Mouse (Mus musculus): ENCODE measurements around the gene Samd15.

Samd15 gene

GRCm38 (mm10) chr12:87229633-87230032, 30.1 kb downstream of the Samd15 start:
- DNase-seq (ENCODE audit: low read depth in 1 of 2, low spot score in 2 of 2) = no peak

DNA sequence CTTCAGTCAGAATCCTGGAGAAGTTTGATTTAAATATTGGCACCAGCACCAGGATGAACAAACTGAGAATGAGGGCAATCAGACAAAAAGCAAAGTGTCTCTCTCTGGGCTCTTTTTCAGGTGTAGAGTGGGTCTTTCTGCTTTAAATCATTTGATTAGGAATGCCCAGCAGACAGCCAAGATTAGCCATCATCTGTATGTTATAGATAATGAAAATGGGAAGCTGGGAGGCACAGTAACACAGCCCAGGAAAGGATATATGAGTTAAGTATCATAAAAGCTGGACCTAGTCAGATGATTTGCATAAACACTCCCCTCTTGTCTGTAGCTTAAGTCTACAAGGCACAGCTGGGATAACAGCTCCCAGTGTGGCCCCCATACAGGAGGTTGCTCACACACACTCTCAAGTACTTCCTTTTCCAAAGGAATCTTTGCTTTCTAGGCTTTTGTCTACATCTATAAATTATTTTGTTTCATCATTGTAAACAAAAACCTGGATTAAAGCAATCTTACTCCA, 30.9 kb downstream of the Samd15 start:
- DNase-seq (ENCODE audit: low read depth in 1 of 2, low spot score in 2 of 2) = no peak

- no peak for DNase-seq (ENCODE audit: low read depth in 1 of 2, low spot score in 2 of 2)
Observed at GRCm38 (mm10) chr12:87236882-87237483, 37.5 kb downstream of the Samd15 start.

DNA sequence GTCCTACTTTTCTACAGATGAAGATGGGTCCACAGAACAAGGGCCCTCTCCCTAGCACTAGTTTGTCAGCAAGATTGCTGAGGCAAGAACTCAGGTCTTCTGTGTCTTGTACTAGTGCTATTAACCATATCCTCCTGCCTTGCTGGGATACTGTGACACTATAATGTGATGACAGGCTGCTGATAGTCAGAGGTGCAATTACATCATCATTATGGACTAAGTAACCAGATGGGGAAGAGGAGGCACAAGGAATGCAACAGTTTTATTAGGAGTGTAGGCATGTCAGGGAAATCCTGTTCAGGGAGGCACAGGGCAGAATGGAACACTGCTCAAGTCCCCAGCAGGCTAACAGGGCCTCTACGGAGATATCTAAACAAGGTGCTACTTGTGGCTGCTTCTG, 39.1 kb downstream of the Samd15 start, which contains the start of gene Noxred1:
Gene Noxred1 (minus strand): TSS at position 101 of the 400 bp plus-strand sequence.
- DNase-seq (ENCODE audit: low read depth in 1 of 2, low spot score in 2 of 2) = no peak

- no peak for DNase-seq (ENCODE audit: low read depth in 1 of 2, low spot score in 2 of 2)
Observed at GRCm38 (mm10) chr12:87250161-87250560, 50.6 kb downstream of the Samd15 start.

GRCm38 (mm10) chr12:87253878-87254277, 54.4 kb downstream of the Samd15 start:
- DNase-seq (ENCODE audit: low read depth in 1 of 2, low spot score in 2 of 2) = no peak

DNA sequence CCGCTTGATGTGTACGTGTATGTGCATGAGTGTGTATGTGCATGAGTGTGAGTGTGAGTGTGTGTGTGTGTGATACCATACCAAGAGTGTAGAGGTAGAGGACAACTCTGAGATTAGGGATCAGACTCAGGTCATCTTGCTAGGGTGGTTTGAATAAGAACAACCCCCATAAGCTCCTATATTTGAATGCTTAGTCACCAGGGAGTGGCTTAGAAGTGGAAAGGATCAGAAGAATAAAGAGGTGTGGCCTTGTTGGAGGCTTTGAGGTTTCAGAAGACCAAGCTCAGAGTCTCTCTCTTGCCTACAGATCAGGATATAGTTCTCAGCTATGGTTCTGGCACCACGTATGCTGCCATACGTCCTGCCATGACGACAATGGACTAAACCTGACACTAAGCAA, 57.1 kb downstream of the Samd15 start:
- no peak for DNase-seq (ENCODE audit: low read depth in 1 of 2, low spot score in 2 of 2)

DNA sequence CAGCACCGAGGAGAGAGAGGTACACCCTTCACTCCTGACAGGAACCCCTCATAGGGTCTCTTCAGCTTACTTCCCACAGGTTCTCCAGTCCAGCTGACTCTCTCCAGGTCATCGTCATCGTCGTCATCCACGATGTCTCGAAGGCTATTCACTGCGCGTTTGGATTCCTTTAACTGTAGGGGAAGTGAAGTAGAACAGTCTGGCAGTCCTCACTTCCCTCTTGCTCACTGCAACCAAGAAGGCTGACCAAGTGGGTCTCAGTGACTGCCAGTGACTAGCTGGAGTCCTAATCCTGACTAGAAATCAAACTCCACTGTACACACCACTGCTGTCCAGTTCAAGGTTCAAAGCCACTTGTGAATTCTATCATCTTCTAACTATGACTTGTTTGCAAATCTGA, 61.0 kb downstream of the Samd15 start:
- DNase-seq (ENCODE audit: low read depth in 1 of 2, low spot score in 2 of 2) = no peak
